Mouse (Mus musculus): ENCODE results near the gene Tmod1.

Tmod1 gene

GRCm38 (mm10) chr4:46038892-46039751 lies at the start of gene Tmod1:
Tmod1 (plus strand) TSS chr4:46038935.
- peak; percentile 69 for DNase-seq

- no peak for DNase-seq
Observed at GRCm38 (mm10) chr4:45990427-45991135, 48.2 kb upstream of the Tmod1 start.

- DNase-seq, result no peak
Observed at GRCm38 (mm10) chr4:45998536-45998935, 40.2 kb upstream of the Tmod1 start.

GRCm38 (mm10) chr4:46008142-46008793 lies 30.5 kb upstream of the Tmod1 start:
- DNase-seq, result no peak

- no peak for DNase-seq
Observed at GRCm38 (mm10) chr4:46011698-46012097, 27.0 kb upstream of the Tmod1 start.

- DNase-seq, result no peak
Observed at GRCm38 (mm10) chr4:46015605-46016004, 23.1 kb upstream of the Tmod1 start.

- DNase-seq, result no peak
Observed at GRCm38 (mm10) chr4:46023021-46023481, 15.7 kb upstream of the Tmod1 start.

- DNase-seq, result peak; percentile 44
Observed at GRCm38 (mm10) chr4:46025893-46026292, 12.8 kb upstream of the Tmod1 start.

- DNase-seq, result no peak
Observed at GRCm38 (mm10) chr4:46028224-46028623, 10.5 kb upstream of the Tmod1 start.

GRCm38 (mm10) chr4:46028781-46029180 lies 10.0 kb upstream of the Tmod1 start:
- no peak for DNase-seq

GRCm38 (mm10) chr4:46029552-46029951 lies 9.2 kb upstream of the Tmod1 start:
- peak; percentile 48 for DNase-seq

GRCm38 (mm10) chr4:46032448-46032847 lies 6.3 kb upstream of the Tmod1 start:
- no peak for DNase-seq

- DNase-seq, result no peak
Observed at GRCm38 (mm10) chr4:46033197-46033596, 5.5 kb upstream of the Tmod1 start.

GRCm38 (mm10) chr4:46038591-46038891 lies 194 bp upstream of the Tmod1 start:
- DNase-seq, result no peak

- no peak for DNase-seq
Observed at GRCm38 (mm10) chr4:46039899-46040298, 1.2 kb downstream of the Tmod1 start.

- DNase-seq, result peak; percentile 52
Observed at GRCm38 (mm10) chr4:46040594-46041192, 2.0 kb downstream of the Tmod1 start.

GRCm38 (mm10) chr4:46041761-46042504 lies 3.2 kb downstream of the Tmod1 start:
- DNase-seq, result no peak

- no peak for DNase-seq
Observed at GRCm38 (mm10) chr4:46042505-46042850, 3.7 kb downstream of the Tmod1 start.

GRCm38 (mm10) chr4:46043361-46043760 lies 4.6 kb downstream of the Tmod1 start:
- DNase-seq, result no peak

GRCm38 (mm10) chr4:46047971-46048370 lies 9.2 kb downstream of the Tmod1 start:
- DNase-seq, result no peak

- no peak for DNase-seq
Observed at GRCm38 (mm10) chr4:46048418-46048817, 9.7 kb downstream of the Tmod1 start.

- DNase-seq, result no peak
Observed at GRCm38 (mm10) chr4:46053323-46054107, 14.8 kb downstream of the Tmod1 start.
